Mouse (Mus musculus): ENCODE results near the gene Rfc5. TPM values are rescaled to one million over a fixed set of nuclear protein-coding genes. Genes with fewer than 3 reads are reported as not detected.
A peak's percentile ranks its signal among the peaks of the same experiment; 100 is the strongest.
"Not testable (repeated sequence)": the region's sequence is repeated elsewhere in the genome, so short reads cannot be mapped to it uniquely, and the experiment has no call there.

The Rfc5 gene
- total and polyA plus RNA-seq, 3 experiments = 44.9 to 145 (median 68.1) TPM

DNA sequence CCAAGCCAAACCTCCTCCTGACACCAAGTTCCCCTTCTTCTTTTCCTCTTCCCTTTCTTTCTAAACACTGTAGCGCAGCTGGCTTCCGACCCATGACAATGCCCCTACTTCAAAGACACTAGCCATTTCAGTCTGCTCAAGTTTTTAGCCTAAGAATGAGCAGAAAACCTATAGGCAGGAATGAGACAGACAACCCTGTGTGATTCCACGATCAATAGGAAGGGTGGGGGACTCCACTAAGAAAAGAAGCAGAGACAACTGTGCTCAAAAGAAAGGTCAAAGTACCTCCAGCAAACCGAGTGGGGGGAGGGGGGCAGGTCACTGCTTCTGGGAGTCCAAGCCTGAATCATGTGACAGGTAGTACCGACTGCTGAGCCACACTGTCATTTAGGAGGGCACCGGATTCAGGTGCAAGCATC, 7.8 kb upstream of the Rfc5 start:
- TF ChIP-seq GATA1 (IDR thresholded peaks at IDR 0.05; ENCODE audit: borderline replicate concordance, low read length) (no peak), CTCF (IDR thresholded peaks at IDR 0.05; ENCODE audit: low read depth, low read length) (no peak), TAL1 (conservative IDR thresholded peaks at IDR 0.05; ENCODE audit: low read depth, low read length) (no peak), POLR2AphosphoS5 (IDR thresholded peaks at IDR 0.05; ENCODE audit: insufficient replicate concordance, low read depth, low read length) (no peak), GATA2 (IDR thresholded peaks at IDR 0.05; ENCODE audit: borderline replicate concordance, low read depth, low read length) (no peak)
- no peak overlapping the region for H3K4me3 ChIP-seq (ENCODE audit: low read depth, low read length)
- peaks cover 20% of the 10 kb centered on the region for H3K9me3 ChIP-seq (replicated peaks)
- no peak for ATAC-seq (ENCODE audit: extremely low read depth, insufficient number of reproducible peaks, low FRiP score, poor library complexity, severe bottlenecking)
- H3K36me3 ChIP-seq (replicated peaks) = no peaks in the 10 kb centered on the region
- no peaks in the 10 kb centered on the region for H3K27me3 ChIP-seq (ENCODE audit: insufficient read depth, low read length)
- no peak for DNase-seq (ENCODE audit: low spot score)
- no peaks in the 10 kb centered on the region for H3K4me1 ChIP-seq (ENCODE audit: insufficient read depth, low read depth, low read length)

- H3K4me3 ChIP-seq (ENCODE audit: low read depth, low read length) = no peak overlapping the region
- ATAC-seq (ENCODE audit: extremely low read depth, insufficient number of reproducible peaks, low FRiP score, poor library complexity, severe bottlenecking) (no peak), DNase-seq (ENCODE audit: low spot score) (no peak)
- H3K4me1 ChIP-seq (ENCODE audit: insufficient read depth, low read depth, low read length) = no peaks in the 10 kb centered on the region
- H3K36me3 ChIP-seq (replicated peaks) = no peaks in the 10 kb centered on the region
- H3K27me3 ChIP-seq (ENCODE audit: insufficient read depth, low read length) = no peaks in the 10 kb centered on the region
- H3K9me3 ChIP-seq (replicated peaks) = peaks cover 21% of the 10 kb centered on the region
- TF ChIP-seq GATA2 (IDR thresholded peaks at IDR 0.05; ENCODE audit: borderline replicate concordance, low read depth, low read length) = no peak
- TF ChIP-seq GATA1 (IDR thresholded peaks at IDR 0.05; ENCODE audit: borderline replicate concordance, low read length) = no peak
- no peak for TF ChIP-seq POLR2AphosphoS5 (IDR thresholded peaks at IDR 0.05; ENCODE audit: insufficient replicate concordance, low read depth, low read length)
- TF ChIP-seq CTCF (IDR thresholded peaks at IDR 0.05; ENCODE audit: low read depth, low read length) = no peak
- no peak for TF ChIP-seq TAL1 (conservative IDR thresholded peaks at IDR 0.05; ENCODE audit: low read depth, low read length)
Observed at GRCm38 (mm10) chr5:117395834-117396233, 7.0 kb upstream of the Rfc5 start.

GRCm38 (mm10) chr5:117390895-117391294, 2.0 kb upstream of the Rfc5 start:
- no peak overlapping the region for H3K4me3 ChIP-seq (ENCODE audit: low read depth, low read length)
- ATAC-seq (ENCODE audit: extremely low read depth, insufficient number of reproducible peaks, low FRiP score, poor library complexity, severe bottlenecking) (no peak), DNase-seq (ENCODE audit: low spot score) (no peak)

GRCm38 (mm10) chr5:117388296-117388751, 523 bp downstream of the Rfc5 start:
- peak overlapping the region; percentile 87 for H3K4me3 ChIP-seq (ENCODE audit: low read depth, low read length)
- H3K36me3 ChIP-seq (replicated peaks) = peaks cover 48% of the 10 kb centered on the region
- peaks cover 35% of the 10 kb centered on the region for H3K4me1 ChIP-seq (ENCODE audit: insufficient read depth, low read depth, low read length)
- DNase-seq (ENCODE audit: low spot score) = peak; percentile 57
- H3K9me3 ChIP-seq (replicated peaks) = peaks cover 18% of the 10 kb centered on the region
- TF ChIP-seq TAL1 (conservative IDR thresholded peaks at IDR 0.05; ENCODE audit: low read depth, low read length) (no peak), CTCF (IDR thresholded peaks at IDR 0.05; ENCODE audit: low read depth, low read length) (0 out of 2 replicates have a peak, but pooled peaks have one; percentile 8)
- ATAC-seq (ENCODE audit: extremely low read depth, insufficient number of reproducible peaks, low FRiP score, poor library complexity, severe bottlenecking) = peak; percentile 43; the same call in 1 of the 2 replicates
- no peaks in the 10 kb centered on the region for H3K27me3 ChIP-seq (ENCODE audit: insufficient read depth, low read length)

More at GRCm38 (mm10) chr5:117390895-117391294, 2.0 kb upstream of the Rfc5 start:
- TF ChIP-seq POLR2AphosphoS5 (IDR thresholded peaks at IDR 0.05; ENCODE audit: insufficient replicate concordance, low read depth, low read length) (no peak), GATA2 (IDR thresholded peaks at IDR 0.05; ENCODE audit: borderline replicate concordance, low read depth, low read length) (no peak)
- H3K4me1 ChIP-seq (ENCODE audit: insufficient read depth, low read depth, low read length) = peaks cover 24% of the 10 kb centered on the region
- H3K9me3 ChIP-seq (replicated peaks) = peaks cover 21% of the 10 kb centered on the region
- peaks cover 22% of the 10 kb centered on the region for H3K36me3 ChIP-seq (replicated peaks)
- H3K27me3 ChIP-seq (ENCODE audit: insufficient read depth, low read length) = no peaks in the 10 kb centered on the region

- DNase-seq (ENCODE audit: low spot score) = no peak
- H3K4me1 ChIP-seq (ENCODE audit: insufficient read depth, low read depth, low read length) = peaks cover 40% of the 10 kb centered on the region
- peaks cover 97% of the 10 kb centered on the region for H3K36me3 ChIP-seq (replicated peaks)
- ATAC-seq (ENCODE audit: extremely low read depth, insufficient number of reproducible peaks, low FRiP score, poor library complexity, severe bottlenecking) = no peak
- no peaks in the 10 kb centered on the region for H3K9me3 ChIP-seq (replicated peaks)
- no peaks in the 10 kb centered on the region for H3K27me3 ChIP-seq (ENCODE audit: insufficient read depth, low read length)
- TF ChIP-seq CTCF (IDR thresholded peaks at IDR 0.05; ENCODE audit: low read depth, low read length) (no peak), TAL1 (conservative IDR thresholded peaks at IDR 0.05; ENCODE audit: low read depth, low read length) (no peak), GATA2 (IDR thresholded peaks at IDR 0.05; ENCODE audit: borderline replicate concordance, low read depth, low read length) (no peak), POLR2AphosphoS5 (IDR thresholded peaks at IDR 0.05; ENCODE audit: insufficient replicate concordance, low read depth, low read length) (no peak), GATA1 (IDR thresholded peaks at IDR 0.05; ENCODE audit: borderline replicate concordance, low read length) (no peak)
- no peak overlapping the region for H3K4me3 ChIP-seq (ENCODE audit: low read depth, low read length)
Observed at GRCm38 (mm10) chr5:117383198-117383597, 5.6 kb downstream of the Rfc5 start.

DNA sequence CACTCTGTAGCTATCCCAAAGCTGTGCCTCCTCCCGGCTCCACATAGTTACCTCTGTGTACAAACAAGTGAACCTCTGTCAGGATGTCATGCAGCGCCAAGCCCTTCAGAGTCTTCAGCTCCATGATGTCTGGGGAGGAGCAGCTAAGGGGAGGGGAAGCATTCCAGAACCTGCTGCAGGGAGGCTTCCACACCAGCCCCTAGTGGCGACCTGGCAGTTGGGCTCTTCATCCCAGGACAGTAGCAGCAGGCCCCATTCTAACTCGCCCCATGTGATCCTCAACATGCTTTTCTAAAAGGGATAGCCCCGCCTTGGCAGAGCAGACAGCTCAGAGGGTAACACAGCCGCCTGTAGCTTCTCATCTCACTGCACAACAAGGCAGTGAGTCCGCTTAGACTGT, 7.1 kb downstream of the Rfc5 start:
- H3K36me3 ChIP-seq (replicated peaks) = peaks cover 93% of the 10 kb centered on the region
- ATAC-seq (ENCODE audit: extremely low read depth, insufficient number of reproducible peaks, low FRiP score, poor library complexity, severe bottlenecking) = no peak
- H3K27me3 ChIP-seq (ENCODE audit: insufficient read depth, low read length) = no peaks in the 10 kb centered on the region
- no peaks in the 10 kb centered on the region for H3K9me3 ChIP-seq (replicated peaks)
- TF ChIP-seq POLR2AphosphoS5 (IDR thresholded peaks at IDR 0.05; ENCODE audit: insufficient replicate concordance, low read depth, low read length) (no peak), GATA1 (IDR thresholded peaks at IDR 0.05; ENCODE audit: borderline replicate concordance, low read length) (no peak), TAL1 (conservative IDR thresholded peaks at IDR 0.05; ENCODE audit: low read depth, low read length) (no peak), CTCF (IDR thresholded peaks at IDR 0.05; ENCODE audit: low read depth, low read length) (no peak), GATA2 (IDR thresholded peaks at IDR 0.05; ENCODE audit: borderline replicate concordance, low read depth, low read length) (no peak)
- H3K4me1 ChIP-seq (ENCODE audit: insufficient read depth, low read depth, low read length) = peaks cover 26% of the 10 kb centered on the region
- no peak for DNase-seq (ENCODE audit: low spot score)
- H3K4me3 ChIP-seq (ENCODE audit: low read depth, low read length) = no peak overlapping the region

DNA sequence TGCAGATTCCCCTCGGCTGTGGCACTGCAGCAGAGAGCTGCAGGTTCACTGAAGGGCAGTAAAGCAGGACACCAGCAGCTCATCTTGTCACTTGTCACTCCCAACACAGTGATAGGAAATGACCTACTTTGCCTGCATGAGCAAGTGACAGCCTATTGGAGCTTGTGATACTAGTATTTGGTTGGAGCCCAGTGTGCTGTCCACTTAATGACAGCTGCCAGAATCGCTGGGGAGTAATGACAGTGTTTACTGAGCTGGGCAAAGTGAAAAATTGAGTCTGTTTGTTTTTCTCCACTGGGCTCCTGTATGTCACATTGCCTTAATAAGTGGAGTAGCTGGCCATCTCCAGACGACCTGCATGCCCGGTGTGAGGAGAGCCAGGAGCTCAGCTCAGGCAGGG, 8.6 kb downstream of the Rfc5 start:
- Histone ChIP-seq H3K27me3 (ENCODE audit: insufficient read depth, low read length) (no peaks in the 10 kb centered on the region), H3K9me3 (replicated peaks) (no peaks in the 10 kb centered on the region), H3K4me1 (ENCODE audit: insufficient read depth, low read depth, low read length) (peaks cover 21% of the 10 kb centered on the region), H3K36me3 (replicated peaks) (peaks cover 93% of the 10 kb centered on the region), H3K4me3 (ENCODE audit: low read depth, low read length) (no peak overlapping the region)
- no peak for TF ChIP-seq GATA1 (IDR thresholded peaks at IDR 0.05; ENCODE audit: borderline replicate concordance, low read length)
- TF ChIP-seq TAL1 (conservative IDR thresholded peaks at IDR 0.05; ENCODE audit: low read depth, low read length) = no peak
- TF ChIP-seq POLR2AphosphoS5 (IDR thresholded peaks at IDR 0.05; ENCODE audit: insufficient replicate concordance, low read depth, low read length) = no peak
- no peak for TF ChIP-seq GATA2 (IDR thresholded peaks at IDR 0.05; ENCODE audit: borderline replicate concordance, low read depth, low read length)
- no peak for TF ChIP-seq CTCF (IDR thresholded peaks at IDR 0.05; ENCODE audit: low read depth, low read length)
- DNase-seq (ENCODE audit: low spot score) = no peak
- no peak for ATAC-seq (ENCODE audit: extremely low read depth, insufficient number of reproducible peaks, low FRiP score, poor library complexity, severe bottlenecking)

GRCm38 (mm10) chr5:117377731-117378130, 11.1 kb downstream of the Rfc5 start:
- DNase-seq (ENCODE audit: low spot score); H3K9me3 ChIP-seq (replicated peaks); ATAC-seq (ENCODE audit: extremely low read depth, insufficient number of reproducible peaks, low FRiP score, poor library complexity, severe bottlenecking); H3K4me3 ChIP-seq (ENCODE audit: low read depth, low read length); H3K27me3 ChIP-seq (ENCODE audit: insufficient read depth, low read length): not testable (repeated sequence)
- Histone ChIP-seq H3K36me3 (replicated peaks) (peaks cover 93% of the 10 kb centered on the region), H3K4me1 (ENCODE audit: insufficient read depth, low read depth, low read length) (peaks cover 10% of the 10 kb centered on the region)

All from G1E (cell line).